Mouse (Mus musculus) liver, embryonic 11.5 days (tissue): ENCODE measurements at regions not wholly inside any gene's neighbourhood (a gene's known extent, or its start where the extent isn't known, plus 50 kb on each side); places are given as distances from the start of the nearest gene placed in this dataset.
"Not testable (repeated sequence)": the region's sequence is repeated elsewhere in the genome, so short reads cannot be mapped to it uniquely, and the experiment has no call there.

ENCODE experiments used
- ATAC-seq: fragments of 200-750 bp; cut with Nextera tagmentation; replicated peaks from 2 replicates; pipeline ENCODE4 v1.8.0; 2017; ENCODE audit warnings: moderate number of reproducible peaks, mild to moderate bottlenecking, moderate TSS enrichment, moderate library complexity; ENCODE audit not compliant: low FRiP score
- DNase-seq: peaks from one replicate; pipeline ENCODE4 v3.0.0-alpha.2; 2017; ENCODE audit warnings: low spot score
- H3K27ac ChIP-seq: fragments of 300-500 bp; sonication (generic); 2 replicates; pipeline ENCODE4 v1.5.1; 2014; ENCODE audit warnings: mild to moderate bottlenecking, low read depth, low read length, control low read depth
- H3K27me3 ChIP-seq: fragments of 300-500 bp; sonication (generic); replicated peaks from 2 replicates; pipeline ENCODE4 v1.6.1; 2014; ENCODE audit warnings: low read length, mixed read lengths; ENCODE audit not compliant: control insufficient read depth, insufficient read depth
- H3K36me3 ChIP-seq: fragments of 300-500 bp; sonication (generic); 2 replicates; pipeline ENCODE4 v1.6.1; 2014; ENCODE audit warnings: mild to moderate bottlenecking, low read length, moderate library complexity, mixed read lengths; ENCODE audit not compliant: control insufficient read depth, insufficient read depth
- H3K4me1 ChIP-seq: fragments of 300-500 bp; sonication (generic); replicated peaks from 2 replicates; pipeline ENCODE4 v1.6.1; 2014; ENCODE audit warnings: low read length, mixed read lengths; ENCODE audit not compliant: control insufficient read depth, insufficient read depth
- H3K4me2 ChIP-seq: fragments of 300-500 bp; sonication (generic); 2 replicates; pipeline ENCODE4 v1.6.1; 2014; ENCODE audit warnings: mild to moderate bottlenecking, control low read depth, moderate library complexity
- H3K4me3 ChIP-seq: fragments of 300-500 bp; sonication (generic); 2 replicates; pipeline ENCODE4 v1.5.1; 2014; ENCODE audit warnings: low read depth, low read length, control low read depth
- H3K9ac ChIP-seq: fragments of 300-500 bp; sonication (generic); 2 replicates; pipeline ENCODE4 v1.6.1; 2014; ENCODE audit warnings: low read depth, low read length, control low read depth
- H3K9me3 ChIP-seq: fragments of 300-500 bp; sonication (generic); 2 replicates; pipeline ENCODE4 v1.6.1; 2016; ENCODE audit warnings: low read length, inconsistent platforms, mixed read lengths; ENCODE audit not compliant: control insufficient read depth
- WGBS: fragments of 180-500 bp; shearing (Covaris S2); extraction: QIAGEN DNeasy Blood & Tissue Kit; methylation state at CpG from one replicate; pipeline ENCODE4 v1.1.7; 2014; 5-methylcytosine and 5-hydroxymethylcytosine counted together

DNA sequence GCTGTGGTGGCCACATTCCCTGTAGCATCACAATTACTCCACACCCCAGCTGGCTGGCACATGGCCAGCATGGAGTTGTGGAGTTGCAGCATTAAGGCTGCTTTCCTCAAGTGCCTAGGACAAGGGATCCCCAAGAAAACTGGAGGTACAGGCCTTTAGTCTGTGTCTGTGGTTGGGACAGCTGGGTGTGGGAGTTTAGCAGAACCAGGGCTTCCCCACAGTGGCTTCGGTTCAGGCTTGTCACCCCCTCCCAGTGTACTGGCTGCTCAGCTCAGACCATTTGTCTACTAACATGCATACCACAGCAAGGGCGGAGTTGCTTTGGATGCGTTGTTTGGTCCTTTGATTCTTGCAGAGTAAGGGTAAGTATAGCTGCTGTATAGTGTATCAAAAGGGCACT, 79.1 kb upstream of the Neurl1b start:
- 72% methylated on average over 3 of the region's 3 CpGs for WGBS
- Histone ChIP-seq H3K9me3 (no peaks in the 10 kb centered on the region), H3K9ac (no peak overlapping the region), H3K27me3 (no peaks in the 10 kb centered on the region), H3K36me3 (no peaks in the 10 kb centered on the region), H3K4me2 (no peak overlapping the region), H3K4me1 (no peaks in the 10 kb centered on the region), H3K4me3 (no peak overlapping the region), H3K27ac (no peak overlapping the region)
- DNase-seq (no peak), ATAC-seq (no peak)

DNA sequence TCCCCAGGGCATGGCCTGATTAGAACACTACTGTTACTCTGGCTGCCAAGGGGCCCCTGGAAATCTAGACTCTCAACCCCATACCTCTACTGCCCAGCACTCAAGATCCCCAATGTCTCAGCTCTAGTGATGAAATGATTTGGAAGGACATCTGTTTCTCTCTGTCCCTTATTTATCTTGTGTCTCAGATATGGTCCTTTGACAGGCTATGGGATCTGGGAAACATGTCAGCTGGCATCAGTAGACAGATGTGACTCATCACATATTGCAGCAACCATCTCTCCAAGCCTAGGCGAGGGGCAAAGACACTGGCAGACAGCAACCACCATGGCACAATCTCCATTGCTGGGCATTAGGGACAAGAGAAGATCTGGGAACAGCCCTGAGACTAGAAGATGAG, 78.6 kb upstream of the Neurl1b start:
- no peak overlapping the region for H3K9ac ChIP-seq
- no peak overlapping the region for H3K27ac ChIP-seq
- H3K4me2 ChIP-seq = no peak overlapping the region
- no peaks in the 10 kb centered on the region for H3K36me3 ChIP-seq
- H3K27me3 ChIP-seq = no peaks in the 10 kb centered on the region
- DNase-seq (no peak), ATAC-seq (no peak)
- H3K4me3 ChIP-seq = no peak overlapping the region
- no peaks in the 10 kb centered on the region for H3K9me3 ChIP-seq
- 87% methylated on average over 1 of the region's 1 CpGs for WGBS
- no peaks in the 10 kb centered on the region for H3K4me1 ChIP-seq

DNA sequence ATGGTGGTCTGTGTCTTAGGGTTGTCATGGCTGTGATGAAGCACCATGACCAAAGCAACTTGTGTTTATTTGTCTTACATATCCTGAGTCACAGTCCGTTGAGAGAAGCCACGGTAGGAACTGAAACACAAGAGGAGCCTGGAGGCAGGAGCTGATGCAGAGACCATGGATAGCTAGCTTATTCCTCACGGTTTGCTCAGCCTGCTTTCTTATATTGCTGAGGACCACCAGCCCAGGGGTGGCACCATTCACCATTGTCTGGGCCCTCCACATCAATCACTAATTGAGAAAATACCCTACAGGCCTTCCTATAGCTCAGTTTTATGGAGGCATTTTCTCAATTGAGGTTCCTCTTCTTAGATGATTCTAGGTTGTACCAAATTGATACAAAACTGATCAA, 77.5 kb upstream of the Neurl1b start:
- H3K4me2 ChIP-seq = no peak overlapping the region
- ATAC-seq (no peak), DNase-seq (no peak)
- no peak overlapping the region for H3K4me3 ChIP-seq
- H3K4me1 ChIP-seq = no peaks in the 10 kb centered on the region
- WGBS = 77% methylated on average over 3 of the region's 3 CpGs
- no peak overlapping the region for H3K27ac ChIP-seq
- H3K9me3 ChIP-seq = no peaks in the 10 kb centered on the region
- no peaks in the 10 kb centered on the region for H3K36me3 ChIP-seq
- H3K27me3 ChIP-seq = no peaks in the 10 kb centered on the region
- no peak overlapping the region for H3K9ac ChIP-seq

DNA sequence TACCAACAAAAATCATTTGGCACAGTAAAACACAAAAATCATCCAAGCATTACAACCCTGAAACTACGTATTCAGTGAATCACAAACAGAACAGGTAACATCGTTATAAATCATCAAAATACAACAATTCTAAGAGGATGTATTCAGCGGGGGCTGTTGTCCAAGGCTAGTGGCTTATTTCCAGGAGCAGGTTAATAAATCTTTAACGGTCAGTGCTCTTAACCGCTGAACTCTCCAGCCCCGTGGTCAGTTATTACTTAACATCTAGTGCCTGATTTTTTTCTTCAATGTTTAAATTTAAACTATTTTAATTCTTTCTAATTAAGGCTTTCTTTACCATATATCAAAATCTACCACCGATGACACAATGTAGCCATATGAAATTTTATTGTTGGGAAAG, 69.2 kb upstream of the Neurl1b start:
- WGBS = 77% methylated on average over 7 of the region's 7 CpGs
- DNase-seq, H3K4me1 ChIP-seq, H3K27me3 ChIP-seq, H3K36me3 ChIP-seq, H3K9me3 ChIP-seq, H3K4me3 ChIP-seq, ATAC-seq, H3K9ac ChIP-seq, H3K27ac ChIP-seq, H3K4me2 ChIP-seq: not testable (repeated sequence)

DNA sequence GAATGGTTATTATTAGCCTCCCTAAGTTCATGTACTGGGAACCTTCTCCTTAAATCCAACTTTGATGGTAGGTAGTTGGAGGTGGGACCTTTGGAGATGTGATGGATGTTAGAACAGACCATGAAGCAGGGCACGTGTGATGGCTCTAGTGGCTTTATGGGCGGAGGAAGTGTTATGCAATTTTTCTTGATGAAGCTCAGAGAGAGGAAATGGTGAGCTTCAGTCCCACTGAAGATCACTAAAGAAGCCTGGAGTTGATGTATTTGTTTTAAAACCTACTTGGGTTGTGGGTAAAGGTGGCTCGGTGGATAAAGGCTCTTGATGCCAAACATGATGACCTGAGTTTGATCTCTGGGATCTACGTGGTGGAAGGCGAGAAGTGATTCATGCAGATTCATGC, 66.5 kb upstream of the Neurl1b start:
- Histone ChIP-seq H3K4me2 (no peak overlapping the region), H3K9ac (no peak overlapping the region), H3K36me3 (no peaks in the 10 kb centered on the region), H3K27me3 (no peaks in the 10 kb centered on the region; the same call in none of the 2 replicates), H3K4me1 (no peaks in the 10 kb centered on the region), H3K27ac (no peak overlapping the region), H3K9me3 (no peaks in the 10 kb centered on the region), H3K4me3 (no peak overlapping the region)
- 70% methylated on average over 5 of the region's 5 CpGs for WGBS
- no peak for ATAC-seq
- no peak for DNase-seq

DNA sequence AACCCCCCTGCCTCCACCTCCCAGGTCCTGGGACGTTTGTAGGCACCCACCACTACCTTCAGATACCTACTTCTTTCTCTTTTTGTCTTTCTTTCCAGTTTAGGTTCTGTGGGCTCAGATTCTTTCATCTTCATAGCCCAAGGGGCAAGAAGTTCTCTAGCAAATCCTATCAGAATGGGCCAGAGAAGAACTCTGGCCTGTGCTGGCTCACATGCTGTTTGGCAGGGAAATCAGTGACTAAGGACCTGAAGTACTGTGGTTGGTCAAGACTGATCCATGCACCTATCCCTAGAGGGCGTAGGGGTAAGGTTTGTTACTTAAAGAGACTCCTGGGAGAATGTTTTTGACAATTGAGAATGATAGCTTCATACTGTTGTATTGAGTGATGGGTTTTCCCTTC, 64.9 kb upstream of the Neurl1b start:
- Histone ChIP-seq H3K4me3 (no peak overlapping the region), H3K4me2 (no peak overlapping the region), H3K27me3 (no peaks in the 10 kb centered on the region; the same call in none of the 2 replicates), H3K27ac (no peak overlapping the region), H3K4me1 (no peaks in the 10 kb centered on the region), H3K9me3 (no peaks in the 10 kb centered on the region), H3K36me3 (no peaks in the 10 kb centered on the region), H3K9ac (no peak overlapping the region)
- ATAC-seq (no peak), DNase-seq (no peak)
- 46% methylated on average over 2 of the region's 2 CpGs for WGBS

DNA sequence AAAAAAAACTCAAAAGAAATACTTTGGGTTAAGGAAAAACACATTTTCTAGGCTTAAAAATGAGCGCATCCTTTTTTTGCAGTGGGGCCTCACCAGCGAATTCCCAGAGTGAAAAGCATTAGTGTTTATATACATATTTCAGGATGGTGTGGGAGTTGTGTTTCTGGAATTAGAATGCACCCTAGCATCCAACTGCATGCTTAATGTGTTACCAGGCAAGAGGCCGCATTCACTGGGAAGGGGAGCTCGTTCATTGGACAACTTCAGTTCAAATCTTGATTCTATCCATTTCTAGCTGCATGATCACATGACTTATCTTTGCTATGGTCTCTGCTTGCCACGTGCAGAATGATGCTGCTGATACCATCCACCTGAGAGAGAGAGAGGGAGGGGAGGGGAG, 64.4 kb upstream of the Neurl1b start:
- Histone ChIP-seq H3K9ac (no peak overlapping the region), H3K4me3 (no peak overlapping the region), H3K27ac (no peak overlapping the region), H3K4me1 (no peaks in the 10 kb centered on the region), H3K9me3 (no peaks in the 10 kb centered on the region), H3K36me3 (no peaks in the 10 kb centered on the region), H3K27me3 (no peaks in the 10 kb centered on the region; the same call in none of the 2 replicates), H3K4me2 (no peak overlapping the region)
- WGBS = 75% methylated on average over 5 of the region's 5 CpGs
- DNase-seq (no peak), ATAC-seq (no peak)

DNA sequence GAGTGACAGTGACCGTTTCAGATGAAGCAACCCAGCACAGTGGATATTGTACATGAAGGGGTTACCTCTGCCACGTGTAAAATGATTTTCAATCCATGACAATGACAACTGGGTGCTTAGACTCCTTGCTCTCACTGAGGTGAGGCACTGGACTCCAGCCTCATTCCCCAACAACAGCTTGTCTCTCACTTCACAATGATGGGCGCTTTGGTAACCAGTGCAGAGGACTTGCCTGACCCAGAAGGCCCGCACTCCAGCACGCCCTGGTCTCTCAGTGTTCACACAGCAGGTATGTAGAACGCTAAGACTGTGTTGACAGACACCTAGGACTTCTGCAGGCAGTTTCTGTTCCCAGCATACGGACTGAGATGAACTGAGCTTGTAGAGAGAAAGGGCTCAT, 62.6 kb upstream of the Neurl1b start:
- H3K4me2 ChIP-seq = no peak overlapping the region
- H3K36me3 ChIP-seq = no peaks in the 10 kb centered on the region
- no peak overlapping the region for H3K27ac ChIP-seq
- no peaks in the 10 kb centered on the region; the same call in none of the 2 replicates for H3K27me3 ChIP-seq
- ATAC-seq (no peak), DNase-seq (peak; percentile 12)
- H3K4me3 ChIP-seq = no peak overlapping the region
- WGBS = 72% methylated on average over 7 of the region's 7 CpGs
- no peaks in the 10 kb centered on the region for H3K4me1 ChIP-seq
- no peak overlapping the region for H3K9ac ChIP-seq
- no peaks in the 10 kb centered on the region for H3K9me3 ChIP-seq

DNA sequence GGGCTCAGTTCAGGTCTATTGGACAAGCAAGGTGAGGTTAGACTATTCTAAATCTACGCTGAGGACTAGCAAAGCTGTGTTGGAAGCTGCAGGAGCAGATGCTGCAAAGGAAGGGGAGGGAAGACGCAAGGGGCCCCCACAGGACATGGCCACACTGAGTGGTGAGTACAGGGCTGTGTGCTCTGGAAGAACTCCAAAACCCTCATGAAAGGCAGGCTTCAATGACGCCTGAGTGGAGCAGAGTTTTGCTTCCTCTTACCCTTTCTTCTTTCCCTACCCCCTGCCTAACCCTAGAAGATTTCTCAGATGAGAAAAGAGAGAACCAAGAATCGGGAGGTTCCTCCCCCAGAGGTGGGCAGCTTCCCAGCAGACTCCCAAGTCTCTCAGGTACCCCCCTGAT, 61.9 kb upstream of the Neurl1b start:
- Histone ChIP-seq H3K9ac (no peak overlapping the region), H3K4me3 (no peak overlapping the region), H3K9me3 (no peaks in the 10 kb centered on the region), H3K4me2 (no peak overlapping the region), H3K27ac (no peak overlapping the region), H3K4me1 (no peaks in the 10 kb centered on the region), H3K27me3 (no peaks in the 10 kb centered on the region; the same call in none of the 2 replicates), H3K36me3 (no peaks in the 10 kb centered on the region)
- 68% methylated on average over 4 of the region's 4 CpGs for WGBS
- DNase-seq (peak; percentile 19), ATAC-seq (no peak)
